Mouse (Mus musculus): ENCODE results near the gene Baz2b.
"Not testable (repeated sequence)": the region's sequence is repeated elsewhere in the genome, so short reads cannot be mapped to it uniquely, and the experiment has no call there.

Gene Baz2b

DNA sequence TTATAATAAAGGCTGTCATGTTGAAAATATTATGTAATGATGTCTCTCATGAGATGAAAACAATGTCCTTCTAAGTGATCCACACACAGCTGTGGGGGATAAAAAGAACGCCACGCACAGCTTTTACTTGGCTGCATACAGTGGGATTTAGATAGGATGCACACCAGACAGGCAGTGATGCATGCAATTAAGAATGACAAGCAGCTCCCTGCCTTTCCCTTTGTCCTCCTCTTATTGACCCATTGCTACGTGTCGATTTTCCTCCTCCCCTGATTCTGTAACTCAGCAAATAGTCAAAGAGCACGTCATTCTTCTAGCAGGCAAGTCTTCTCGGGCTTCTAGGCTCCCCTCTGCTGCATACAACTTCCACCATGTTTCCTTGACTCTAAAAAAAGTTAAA lies 119.4 kb downstream of the Baz2b start:
- no peak for DNase-seq (ENCODE audit: extremely low read depth, low read depth)

DNA sequence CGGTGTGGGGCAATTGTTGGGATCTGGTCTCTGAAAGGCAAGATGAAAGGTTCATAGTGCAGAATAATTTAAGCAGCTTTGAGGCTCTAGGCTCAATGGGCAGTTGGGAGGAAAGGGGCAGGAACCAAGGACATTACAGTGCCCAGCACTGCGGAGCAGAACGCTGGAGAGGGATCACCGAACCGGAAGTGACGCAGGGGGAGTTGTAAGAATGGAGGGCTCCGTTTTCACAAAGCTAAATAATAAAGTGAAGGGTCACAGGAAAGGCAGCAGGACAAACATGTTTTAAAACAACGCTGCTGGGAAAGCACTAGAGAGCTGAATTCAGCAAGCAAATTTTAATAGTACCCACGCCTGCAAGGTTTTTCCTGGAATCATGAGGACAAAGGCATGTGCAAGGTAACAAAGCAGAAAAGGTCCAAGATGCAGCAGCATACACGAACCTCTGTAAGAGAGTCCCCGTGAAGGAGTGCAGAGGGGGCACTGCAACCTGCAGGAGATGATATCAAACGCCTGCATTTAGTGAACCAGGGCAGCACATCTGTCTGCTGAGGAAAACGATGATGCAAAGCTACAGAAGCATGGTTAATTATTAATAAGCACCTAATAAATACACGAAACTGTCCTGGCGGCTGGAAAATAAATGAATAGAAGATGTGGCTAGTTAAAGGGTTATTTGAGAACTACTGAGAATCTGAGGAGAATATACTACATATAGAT lies 120.0 kb downstream of the Baz2b start:
- DNase-seq (ENCODE audit: extremely low read depth, low read depth), result no peak

DNA sequence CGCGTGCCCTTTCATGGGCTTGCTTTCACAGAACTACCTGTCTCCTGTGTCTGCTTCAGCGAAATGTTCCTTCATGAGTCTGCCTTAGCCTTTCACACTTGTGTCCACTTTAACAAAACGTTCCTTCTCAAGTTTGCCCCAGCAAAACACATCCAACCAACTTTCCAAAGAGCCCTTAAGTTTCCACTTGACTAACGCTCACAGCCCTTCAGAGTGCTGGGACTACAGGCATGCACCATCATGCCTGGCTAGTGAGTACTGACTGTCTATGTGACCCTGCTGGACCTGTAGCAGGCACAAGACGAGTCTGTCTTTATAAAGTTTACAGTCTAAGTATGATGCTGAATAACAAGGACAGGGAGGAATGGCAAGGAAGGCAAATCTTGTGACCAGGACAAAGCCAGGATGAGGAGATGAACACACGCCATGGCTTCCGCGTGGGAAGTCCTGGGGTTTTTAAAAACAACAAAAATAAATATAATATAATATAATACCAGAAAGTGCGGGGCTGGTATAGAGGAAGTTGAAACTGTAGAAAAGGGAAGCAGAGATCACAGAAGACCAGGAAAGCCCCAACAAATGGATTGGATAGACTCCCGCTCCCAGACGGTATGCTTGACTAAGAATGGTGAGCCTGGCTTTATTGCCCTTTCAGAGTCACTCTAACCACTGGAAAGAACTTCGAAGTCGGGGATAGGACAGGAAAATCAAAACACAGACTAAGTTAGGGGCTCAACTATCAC lies 120.7 kb downstream of the Baz2b start:
- no peak for DNase-seq (ENCODE audit: extremely low read depth, low read depth)

DNA sequence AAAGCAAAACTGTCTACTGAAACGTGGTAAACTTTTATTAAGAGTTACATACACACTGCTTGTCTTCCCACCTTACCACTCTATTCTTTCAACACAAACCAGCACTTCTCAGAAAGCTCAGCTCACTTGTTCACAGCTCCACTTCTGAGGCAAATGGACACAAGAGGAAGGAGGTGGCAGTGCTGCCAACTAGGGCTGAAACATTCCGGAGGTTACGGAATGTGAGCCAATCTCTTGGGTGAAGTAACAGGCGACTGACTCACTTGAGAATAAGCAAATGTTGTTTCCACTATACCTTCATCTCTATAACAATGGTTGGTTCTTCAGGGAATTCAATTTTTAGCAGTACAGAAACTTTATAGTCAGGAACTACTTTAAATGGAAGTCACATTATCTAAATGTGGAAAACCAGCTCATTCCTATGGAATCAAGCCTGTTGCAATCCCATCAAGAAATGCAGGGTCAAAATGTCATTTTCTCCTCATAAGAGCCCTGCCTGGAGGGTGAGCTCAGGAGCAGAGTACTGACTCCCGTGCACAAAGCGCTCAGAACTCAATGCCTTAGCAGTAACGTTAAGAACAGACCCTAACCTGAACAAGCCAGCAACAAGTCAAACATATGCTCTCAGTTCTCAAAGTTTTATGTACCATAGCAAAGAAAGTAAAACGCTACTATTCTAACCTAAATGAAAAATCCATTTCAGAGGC lies 123.3 kb downstream of the Baz2b start:
- DNase-seq (ENCODE audit: extremely low read depth, low read depth), result no peak

DNA sequence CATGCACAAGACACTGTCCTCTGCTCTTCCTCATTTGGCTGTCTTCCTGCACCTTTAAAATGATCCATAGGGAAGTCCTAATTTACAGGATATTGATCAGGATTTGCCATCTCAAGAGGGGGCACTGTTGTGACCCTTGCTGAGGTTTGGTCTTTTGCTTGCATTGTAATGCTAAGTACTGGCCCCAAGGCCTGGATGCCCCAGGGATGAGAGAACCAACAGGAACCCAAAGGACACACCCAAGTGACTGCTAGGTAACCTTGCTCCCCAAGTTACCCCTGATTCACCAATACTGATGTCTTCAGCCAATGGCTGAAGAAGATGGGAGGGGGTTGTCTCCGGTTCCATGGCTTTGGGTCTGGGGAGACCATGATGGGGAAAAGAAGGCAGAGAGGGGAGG lies 124.8 kb downstream of the Baz2b start:
- no peak for DNase-seq (ENCODE audit: extremely low read depth, low read depth)

DNA sequence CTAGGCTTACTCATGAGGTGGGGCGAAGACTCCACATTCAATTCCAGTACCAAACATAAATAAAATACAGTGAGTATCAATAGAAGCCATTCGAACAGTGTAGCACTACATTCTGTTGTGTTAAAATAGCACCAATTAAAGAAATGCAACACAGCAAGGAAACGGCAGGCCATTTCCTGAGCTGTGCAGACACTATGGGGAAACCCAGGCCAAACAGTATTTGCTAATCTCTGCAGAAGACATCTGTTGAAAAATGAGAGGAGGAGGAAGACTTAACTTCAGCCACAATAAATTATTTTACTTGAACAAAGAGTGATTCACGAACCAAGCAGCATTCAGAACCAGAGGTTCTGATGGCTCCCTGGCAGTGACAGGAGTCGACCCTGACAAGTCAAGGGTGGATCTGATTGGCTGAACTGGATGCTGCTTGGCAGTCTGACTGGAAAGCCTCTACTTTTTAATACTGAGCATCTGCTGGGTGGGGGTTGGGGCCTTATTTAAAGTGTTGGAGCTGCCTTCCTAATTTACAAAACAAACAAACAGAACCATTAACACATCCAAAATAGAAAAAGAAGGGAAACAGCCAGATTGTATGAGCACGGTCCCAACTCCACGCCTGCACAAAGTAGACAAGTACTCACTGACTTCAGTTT lies 126.5 kb downstream of the Baz2b start:
- no peak for DNase-seq (ENCODE audit: extremely low read depth, low read depth)

DNA sequence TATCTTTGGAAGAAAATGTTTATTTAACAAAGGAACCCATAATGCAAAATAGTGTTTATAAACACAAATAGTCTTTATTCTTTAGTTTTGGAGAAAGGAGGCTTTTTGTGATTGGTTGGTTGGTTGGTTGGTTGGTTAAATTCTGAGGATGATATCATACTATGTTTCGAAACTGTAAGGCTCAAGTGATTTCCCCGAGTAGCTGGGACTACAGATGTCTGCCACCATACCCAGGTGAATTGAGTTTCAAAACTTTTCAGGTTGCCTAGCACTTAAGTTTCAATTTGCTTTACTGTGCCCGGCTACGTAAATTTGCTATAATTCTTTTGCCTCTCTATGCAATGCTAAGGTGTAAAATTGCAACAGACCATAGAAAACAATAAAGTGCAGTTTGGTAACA lies 127.4 kb downstream of the Baz2b start:
- no peak for DNase-seq (ENCODE audit: extremely low read depth, low read depth)

DNA sequence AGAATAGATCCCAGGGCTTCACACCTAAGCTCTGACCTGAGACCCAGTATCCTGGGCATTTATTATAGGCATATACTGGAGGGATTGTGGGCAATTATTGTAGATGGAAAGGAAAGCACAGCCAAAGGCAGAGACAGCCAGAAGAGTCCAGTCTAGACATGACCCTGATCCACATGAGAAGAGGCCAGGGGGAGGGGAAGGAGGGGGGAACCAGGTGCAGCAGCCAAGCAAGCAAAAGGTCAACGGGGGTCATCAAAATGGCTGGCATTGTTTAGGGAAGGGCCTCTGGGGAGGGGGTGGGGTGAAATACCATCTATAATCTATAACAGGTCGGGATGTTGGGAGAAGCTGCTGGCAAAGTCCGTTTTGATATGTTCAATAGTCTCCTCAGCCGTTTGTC lies 128.8 kb downstream of the Baz2b start:
- no peak for DNase-seq (ENCODE audit: extremely low read depth, low read depth)

DNA sequence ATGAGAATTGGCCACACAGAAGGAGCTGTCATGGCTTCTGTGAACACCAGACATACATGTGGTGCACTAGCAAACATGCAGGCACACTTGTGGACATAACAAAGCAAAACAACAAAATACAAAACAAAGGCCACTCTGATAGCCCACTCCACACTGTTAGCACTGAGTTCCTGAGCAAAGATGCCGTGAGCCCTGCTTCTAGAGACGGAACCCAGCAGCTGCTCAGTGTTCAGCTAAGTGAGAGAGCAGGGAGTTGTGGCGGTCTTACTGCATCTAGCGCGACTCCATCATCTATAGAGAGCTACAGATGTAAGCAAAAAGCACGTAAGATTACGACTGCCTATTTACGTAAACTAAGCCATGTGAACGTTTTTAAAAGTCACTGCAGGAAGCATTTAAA lies 132.0 kb downstream of the Baz2b start:
- DNase-seq (ENCODE audit: extremely low read depth, low read depth), result no peak

DNA sequence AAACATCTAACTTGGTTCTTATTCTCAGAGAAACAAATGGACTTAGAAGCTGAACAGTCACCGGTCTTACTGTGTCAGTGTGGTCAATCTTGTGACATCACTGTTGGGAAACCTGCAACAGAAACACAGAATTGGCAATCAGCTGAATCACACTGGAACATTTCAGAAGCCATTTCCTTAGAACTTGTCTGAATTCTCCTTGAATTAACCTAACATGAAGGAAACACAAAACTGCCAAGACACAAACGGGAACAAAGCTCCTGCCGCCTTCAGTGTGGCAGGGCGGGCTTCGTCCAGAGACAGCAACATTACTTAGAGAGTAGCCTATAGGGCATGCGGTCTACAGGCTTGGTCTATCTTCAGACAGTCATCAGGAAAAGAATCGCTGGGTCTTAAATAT lies 132.8 kb downstream of the Baz2b start:
- DNase-seq (ENCODE audit: extremely low read depth, low read depth), result no peak

DNA sequence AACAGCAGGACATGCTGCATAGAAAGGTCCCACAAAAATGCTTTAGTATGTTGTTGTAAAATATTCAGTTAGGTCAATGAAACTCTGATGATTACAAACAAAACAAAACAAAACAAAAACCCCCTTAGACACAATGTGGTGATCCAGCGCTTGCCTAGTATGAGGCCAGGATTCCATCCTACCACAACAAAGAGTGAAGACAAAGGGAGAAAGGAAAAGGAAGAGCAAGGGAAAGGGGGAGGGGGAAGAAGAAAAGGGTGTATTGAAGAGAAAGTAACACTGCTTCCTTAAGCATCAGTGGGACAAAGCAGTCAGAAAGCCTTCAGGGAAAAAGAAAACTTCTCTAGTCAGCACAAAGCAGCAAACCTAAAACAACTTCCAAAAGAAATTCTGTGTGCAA lies 133.6 kb downstream of the Baz2b start:
- no peak for DNase-seq (ENCODE audit: extremely low read depth, low read depth)

DNA sequence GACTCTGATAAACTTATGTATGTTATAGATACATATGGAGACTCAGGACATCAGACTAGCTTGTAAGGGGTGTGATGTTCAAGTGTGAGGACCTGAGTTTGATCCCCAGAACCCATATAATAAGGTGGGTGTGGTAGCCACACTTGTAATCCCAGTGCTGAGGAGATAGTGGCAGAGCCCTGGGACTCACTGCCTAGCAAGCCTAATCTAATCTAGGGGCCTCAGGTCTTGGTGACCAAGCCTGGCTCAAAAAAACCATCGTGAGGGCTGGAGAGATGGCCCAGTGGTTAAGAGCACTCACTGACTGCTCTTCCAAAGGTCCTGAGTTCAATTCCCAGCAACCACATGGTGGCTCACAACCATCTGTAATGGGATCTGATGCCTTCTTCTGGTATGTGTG lies 135.8 kb downstream of the Baz2b start:
- DNase-seq (ENCODE audit: extremely low read depth, low read depth), result not testable (repeated sequence)

DNA sequence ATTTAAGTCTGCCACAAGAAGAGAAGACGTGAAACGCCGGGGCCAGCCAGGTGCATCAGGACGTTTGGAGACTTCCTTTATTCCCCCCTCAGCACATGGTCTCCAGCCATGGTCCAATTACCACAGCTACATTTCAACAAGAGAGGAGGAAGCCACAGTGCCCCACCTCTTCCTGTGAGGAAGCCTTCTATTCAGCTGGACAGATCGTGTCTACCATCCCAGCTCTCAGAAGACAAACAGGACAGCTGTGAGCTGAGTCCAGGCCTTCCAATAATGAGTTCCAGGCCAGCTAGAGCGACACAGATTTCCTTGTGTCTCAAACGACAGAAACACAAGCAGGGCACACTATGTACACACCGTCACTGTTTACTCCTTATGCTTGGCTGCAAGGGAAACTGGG lies 137.8 kb downstream of the Baz2b start:
- no peak for DNase-seq (ENCODE audit: extremely low read depth, low read depth)

DNA sequence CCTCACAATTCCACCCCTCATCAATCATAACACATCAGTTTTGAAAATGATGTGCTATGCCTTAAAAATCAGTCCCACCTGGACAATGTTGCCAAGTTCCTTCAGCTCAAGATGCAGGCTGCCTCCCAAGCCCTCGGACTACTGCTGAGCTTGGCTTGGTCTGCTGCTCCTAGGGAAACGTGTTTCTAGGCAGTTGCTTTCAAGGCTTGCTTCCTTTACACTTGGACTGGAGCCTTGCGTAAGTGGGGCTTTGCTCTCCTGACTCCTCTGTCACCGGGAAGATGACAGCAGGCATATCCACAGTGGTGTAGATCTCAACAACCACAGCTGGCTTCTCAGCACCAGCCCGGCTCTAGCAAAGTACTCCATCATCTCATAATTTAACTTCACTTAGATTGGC lies 138.7 kb downstream of the Baz2b start:
- no peak for DNase-seq (ENCODE audit: extremely low read depth, low read depth)

DNA sequence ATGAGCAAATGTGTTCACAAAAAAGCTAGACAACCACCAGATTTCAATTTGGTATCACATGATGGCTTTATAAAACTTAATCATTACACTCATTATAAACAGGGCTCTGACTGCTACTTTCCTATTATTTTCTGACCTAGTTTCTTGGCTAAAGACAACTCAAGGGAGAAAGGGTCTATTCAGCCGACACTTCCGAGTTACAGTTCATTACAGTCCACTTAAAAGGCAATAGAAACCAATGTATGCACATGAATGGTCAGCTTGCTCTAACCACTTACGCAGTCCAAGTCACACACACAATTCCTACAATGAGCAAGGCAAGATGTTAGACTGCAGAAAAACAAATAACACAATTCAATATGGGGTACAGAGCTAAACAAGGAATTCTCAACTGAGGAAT lies 141.2 kb downstream of the Baz2b start:
- DNase-seq (ENCODE audit: extremely low read depth, low read depth), result no peak

DNA sequence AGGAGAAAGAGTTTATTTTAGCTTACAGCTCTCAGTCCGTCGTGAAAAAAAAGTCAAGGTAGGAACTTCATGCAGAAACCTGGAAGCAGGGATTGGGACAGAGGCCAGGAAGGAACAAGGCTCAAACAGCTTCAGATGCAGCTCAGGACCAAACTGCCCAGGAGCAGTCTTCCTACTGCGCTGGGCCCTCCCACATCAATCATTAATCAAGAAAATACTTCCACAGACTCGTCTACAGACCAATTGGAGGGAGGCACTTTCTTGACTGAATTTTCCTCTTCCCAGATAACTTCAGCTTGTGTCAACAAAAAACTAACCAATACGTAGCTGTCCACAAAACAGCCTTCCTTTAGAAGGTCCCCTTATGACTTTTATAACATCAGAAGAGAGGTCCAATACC lies 144.2 kb downstream of the Baz2b start:
- DNase-seq (ENCODE audit: extremely low read depth, low read depth), result no peak

DNA sequence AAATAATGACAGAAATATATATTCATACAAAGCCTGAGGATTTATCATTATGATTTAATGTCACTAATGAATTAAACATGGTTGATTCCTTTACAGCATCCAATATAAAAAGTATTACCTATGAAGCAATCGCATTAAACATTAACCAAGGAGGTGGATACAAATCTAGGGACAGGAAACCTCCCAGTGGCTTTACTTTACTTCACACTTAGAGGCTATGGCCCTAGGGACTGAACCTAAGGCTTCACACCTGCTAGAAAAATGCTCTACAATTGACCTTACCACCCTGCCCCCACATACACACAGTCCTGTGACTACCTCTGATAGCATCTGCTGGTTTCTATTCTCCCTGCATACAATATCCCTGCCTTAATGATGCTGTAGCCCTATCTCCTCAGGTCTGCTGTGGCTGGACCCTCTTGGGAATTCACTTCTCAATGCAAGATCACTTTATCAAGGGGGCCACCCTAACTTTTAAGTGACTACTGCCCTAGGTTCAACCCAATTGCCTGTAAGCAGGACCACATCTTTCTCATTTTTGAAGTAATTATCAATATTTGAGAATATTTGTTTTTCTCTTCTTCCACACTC lies 149.4 kb downstream of the Baz2b start:
- DNase-seq (ENCODE audit: extremely low read depth, low read depth), result no peak

DNA sequence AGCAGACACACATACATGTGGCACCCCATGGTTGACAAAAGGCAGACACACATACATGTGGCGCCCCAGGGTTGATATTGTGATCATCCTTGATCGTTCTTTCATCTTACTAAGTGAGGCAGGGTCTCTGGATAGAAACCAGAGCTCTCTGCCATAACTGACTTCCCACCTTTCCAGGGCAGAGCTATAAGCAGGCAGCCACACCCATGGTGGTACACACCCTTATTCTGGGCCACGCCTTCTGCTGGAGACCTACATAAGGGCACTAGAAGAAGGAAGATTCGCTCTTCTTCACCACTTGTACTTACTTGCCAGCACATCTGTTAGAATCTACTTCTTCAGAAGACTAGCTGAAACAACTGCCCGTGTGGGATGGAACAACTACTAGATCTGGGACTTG lies 150.3 kb downstream of the Baz2b start:
- no peak for DNase-seq (ENCODE audit: extremely low read depth, low read depth)

DNA sequence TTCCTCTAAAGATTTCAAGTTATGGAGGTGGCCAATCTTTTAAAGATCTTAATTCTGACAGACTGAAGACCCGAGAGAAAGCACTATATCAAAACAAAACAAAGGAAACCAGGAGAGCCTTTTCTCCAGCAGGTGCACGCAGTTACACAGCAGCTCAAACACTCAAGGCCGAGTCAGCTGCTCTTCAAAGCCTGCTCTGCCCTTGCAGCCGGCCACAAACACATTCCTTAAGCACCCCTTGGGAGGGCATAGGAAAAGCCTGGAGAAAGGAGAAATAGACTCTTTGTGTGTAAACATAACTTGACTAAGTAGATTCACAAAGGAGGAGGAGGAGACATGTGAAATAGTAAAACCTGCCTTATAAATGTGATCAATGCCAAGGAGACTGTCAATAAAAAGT lies 153.6 kb downstream of the Baz2b start:
- no peak for DNase-seq (ENCODE audit: extremely low read depth, low read depth)

DNA sequence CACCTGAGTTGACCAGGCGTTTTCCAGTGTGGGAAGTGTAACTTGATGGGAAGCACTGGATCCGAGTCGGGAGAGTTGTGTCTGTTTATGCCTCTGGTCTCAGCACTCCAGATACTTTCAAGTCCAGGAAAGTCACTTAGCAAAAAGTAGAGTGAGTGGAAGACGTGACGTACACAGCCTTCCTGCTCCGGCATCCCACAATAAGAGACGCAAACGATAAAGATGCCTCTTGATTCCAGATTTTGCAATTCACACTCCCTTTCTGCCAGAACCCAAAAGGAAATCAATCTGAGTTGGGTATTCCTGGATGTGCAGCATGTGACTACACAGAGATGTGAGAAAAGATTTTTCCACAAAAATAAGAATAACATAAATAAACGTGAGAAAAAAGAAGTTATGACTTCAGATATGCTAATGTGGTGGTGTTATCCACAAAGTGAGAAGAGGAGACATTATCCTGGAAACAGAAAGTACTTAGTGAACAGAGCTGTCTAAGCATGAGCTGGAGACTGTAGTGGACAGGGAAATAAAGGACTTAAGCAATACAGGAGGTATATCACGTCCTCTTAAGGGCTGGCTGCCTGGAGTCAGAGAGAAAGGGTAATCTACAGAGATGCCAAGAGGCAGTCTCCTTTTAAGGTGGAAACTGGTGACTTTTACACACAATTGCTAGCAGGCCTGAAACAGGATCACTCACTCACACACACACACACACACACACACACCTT lies 154.7 kb downstream of the Baz2b start:
- no peak for DNase-seq (ENCODE audit: extremely low read depth, low read depth)
